Mouse (Mus musculus) G1E (cell line): ENCODE measurements around the gene Kcnma1. TPM values are rescaled to one million over a fixed set of nuclear protein-coding genes. Genes with fewer than 3 reads are reported as not detected.

Experiments
- ATAC-seq: 2 replicates; pipeline ENCODE4 v1.8.0; 2016; ENCODE audit warnings: mild to moderate bottlenecking; ENCODE audit not compliant: insufficient number of reproducible peaks, poor library complexity, low FRiP score, severe bottlenecking; ENCODE audit errors: extremely low read depth
- DNase-seq: peaks from one replicate; pipeline ENCODE4 v3.0.0; 2012; ENCODE audit warnings: low spot score
- H3K27me3 ChIP-seq: 2 replicates; pipeline ENCODE4 v1.6.1; 2012; ENCODE audit warnings: mild to moderate bottlenecking, low read length, inconsistent platforms; ENCODE audit not compliant: insufficient read depth
- H3K36me3 ChIP-seq: replicated peaks from 2 replicates; pipeline ENCODE3; 2012; ENCODE audit warnings: mild to moderate bottlenecking, inconsistent platforms
- H3K4me1 ChIP-seq: 2 replicates; pipeline ENCODE4 v1.6.1; 2012; ENCODE audit warnings: low read depth, low read length, inconsistent platforms, mixed read lengths; ENCODE audit not compliant: insufficient read depth
- H3K4me3 ChIP-seq: 2 replicates; pipeline ENCODE4 v1.5.1; 2012; ENCODE audit warnings: low read depth, mild to moderate bottlenecking, inconsistent platforms, low read length, moderate library complexity, mixed read lengths
- H3K9me3 ChIP-seq: replicated peaks from 2 replicates; pipeline ENCODE4 v1.6.1; 2012; ENCODE audit warnings: inconsistent platforms
- CTCF ChIP-seq: IDR thresholded peaks from 2 replicates; pipeline ENCODE4 v1.5.1; 2012; ENCODE audit warnings: low read depth, low read length, inconsistent platforms, mixed read lengths
- GATA1 ChIP-seq: IDR thresholded peaks from 2 replicates; pipeline ENCODE4 v1.6.1; 2012; ENCODE audit warnings: borderline replicate concordance, low read length, inconsistent platforms, mixed read lengths
- GATA2 ChIP-seq: IDR thresholded peaks from 2 replicates; pipeline ENCODE4 v1.6.1; 2012; ENCODE audit warnings: low read depth, low read length, inconsistent platforms, borderline replicate concordance
- POLR2AphosphoS5 ChIP-seq: IDR thresholded peaks from 2 replicates; pipeline ENCODE4 v1.6.1; 2012; ENCODE audit warnings: low read depth, low read length, inconsistent platforms; ENCODE audit not compliant: insufficient replicate concordance
- TAL1 ChIP-seq: conservative IDR thresholded peaks from 2 replicates; pipeline ENCODE4 v1.6.1; 2012; ENCODE audit warnings: low read depth, low read length, inconsistent platforms, mixed read lengths
- polyA plus RNA-seq: library from polyadenylated mRNA; stranded (reverse); fragments of >175 nt; gene quantifications from 2 replicates; pipeline ENCODE4 v1.2.3, GENCODE M21; 2012
- total RNA-seq, 2 experiments: library from RNA; stranded (forward) in 1 of 2; stranded (reverse) in 1 of 2; fragments of 200-1000 nt in 1 of 2; fragments of >200 nt in 1 of 2; fragmentation: Nextera tagmentation in 1 of 2; gene quantifications; 2 replicates each; pipeline ENCODE4 v1.2.3; 2014 to 2017

Gene Kcnma1
- total and polyA plus RNA-seq, 3 experiments: 0.27 TPM; not detected in 2

DNA sequence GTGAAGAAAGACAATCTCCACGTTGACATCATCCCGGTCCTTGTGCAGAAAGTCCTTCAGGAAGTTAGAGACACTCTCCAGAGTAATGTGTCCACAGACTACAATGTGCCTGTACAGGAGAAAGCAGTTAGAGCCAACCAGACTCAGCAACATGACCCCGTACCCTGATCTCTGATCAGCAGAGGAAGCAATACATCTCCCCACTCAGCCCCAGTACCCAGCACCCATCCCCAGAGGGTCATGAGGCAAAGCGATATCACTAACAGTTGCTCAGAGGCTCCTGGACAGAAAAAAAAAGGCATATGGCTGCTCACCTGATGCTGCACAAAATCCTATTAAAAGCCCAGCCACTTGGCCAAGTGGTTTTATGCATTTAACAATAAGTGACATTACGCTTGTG is 504.5 kb downstream of the Kcnma1 start:
- no peak for ATAC-seq
- no peak overlapping the region for H3K4me3 ChIP-seq
- TF ChIP-seq CTCF: no peak
- TF ChIP-seq GATA2: no peak
- TF ChIP-seq POLR2AphosphoS5: no peak
- no peak for TF ChIP-seq GATA1
- TF ChIP-seq TAL1: no peak

GRCm38 (mm10) chr14:23502236-23502790 is 512.0 kb downstream of the Kcnma1 start:
- no peaks in the 10 kb centered on the region for H3K27me3 ChIP-seq
- no peak overlapping the region for H3K4me3 ChIP-seq
- H3K4me1 ChIP-seq: no peaks in the 10 kb centered on the region
- DNase-seq (no peak), ATAC-seq (no peak)
- TF ChIP-seq CTCF (no peak), POLR2AphosphoS5 (no peak)
- no peaks in the 10 kb centered on the region for H3K36me3 ChIP-seq
- H3K9me3 ChIP-seq: peaks cover 6% of the 10 kb centered on the region

More for the DNA sequence above, 504.5 kb downstream of the Kcnma1 start:
- Histone ChIP-seq H3K4me1 (no peaks in the 10 kb centered on the region), H3K27me3 (no peaks in the 10 kb centered on the region), H3K9me3 (peaks cover 11% of the 10 kb centered on the region; the same call in 1 of the 2 replicates), H3K36me3 (no peaks in the 10 kb centered on the region)
- DNase-seq: no peak

DNA sequence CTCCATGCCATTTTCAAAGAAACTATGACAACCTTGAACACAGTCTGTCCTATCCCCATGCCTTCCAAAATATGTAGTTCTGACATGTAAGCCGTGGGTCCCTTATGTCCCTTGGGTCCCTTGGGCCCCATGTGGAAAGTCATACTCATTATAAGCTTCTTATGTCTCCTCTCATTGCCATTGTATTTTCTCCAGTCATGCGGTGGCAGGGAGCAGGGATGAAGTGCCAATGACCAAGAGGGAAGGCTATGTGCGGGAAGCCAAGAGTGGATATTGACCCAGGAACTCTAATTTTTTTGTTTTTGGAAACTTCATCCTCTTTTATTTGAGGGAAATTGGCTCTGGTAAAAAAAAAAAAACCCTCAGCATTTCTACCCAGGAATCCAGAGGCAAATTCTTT is 517.5 kb downstream of the Kcnma1 start:
- Histone ChIP-seq H3K4me3 (no peak overlapping the region), H3K9me3 (peaks cover 15% of the 10 kb centered on the region), H3K4me1 (no peaks in the 10 kb centered on the region), H3K27me3 (no peaks in the 10 kb centered on the region), H3K36me3 (no peaks in the 10 kb centered on the region)
- no peak for ATAC-seq
- no peak for DNase-seq
- TF ChIP-seq CTCF: no peak
- TF ChIP-seq POLR2AphosphoS5: no peak
- TF ChIP-seq TAL1: no peak
- no peak for TF ChIP-seq GATA2
- TF ChIP-seq GATA1: no peak

DNA sequence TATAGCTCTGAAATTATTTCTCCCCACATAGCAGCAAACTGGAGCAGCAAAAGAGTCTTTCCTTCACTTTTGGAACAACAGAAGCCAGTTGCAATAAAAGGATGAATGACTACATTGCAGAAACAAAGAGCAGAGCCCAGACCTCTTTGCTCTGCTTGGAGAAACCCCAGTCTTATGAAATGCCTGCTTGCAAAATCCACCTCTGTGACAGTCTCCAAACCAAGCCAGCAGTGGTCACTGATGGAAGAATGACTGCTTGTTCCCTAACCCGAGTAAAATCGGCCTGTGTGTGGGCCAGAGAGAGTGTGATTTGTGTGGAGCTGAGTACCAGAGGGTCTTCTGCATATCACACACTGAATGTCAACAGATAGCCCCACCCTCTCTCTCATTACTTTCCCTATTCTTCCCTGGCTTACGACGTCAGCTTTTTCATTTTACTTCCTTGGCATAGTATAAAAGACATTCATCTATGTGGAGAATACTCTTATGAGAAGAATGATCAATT is 518.0 kb downstream of the Kcnma1 start:
- ATAC-seq (no peak), DNase-seq (no peak)
- no peaks in the 10 kb centered on the region for H3K27me3 ChIP-seq
- H3K36me3 ChIP-seq: no peaks in the 10 kb centered on the region
- H3K4me3 ChIP-seq: no peak overlapping the region
- TF ChIP-seq TAL1: no peak
- no peak for TF ChIP-seq POLR2AphosphoS5
- no peak for TF ChIP-seq GATA1
- no peak for TF ChIP-seq CTCF
- TF ChIP-seq GATA2: no peak
- peaks cover 15% of the 10 kb centered on the region for H3K9me3 ChIP-seq
- H3K4me1 ChIP-seq: no peaks in the 10 kb centered on the region

DNA sequence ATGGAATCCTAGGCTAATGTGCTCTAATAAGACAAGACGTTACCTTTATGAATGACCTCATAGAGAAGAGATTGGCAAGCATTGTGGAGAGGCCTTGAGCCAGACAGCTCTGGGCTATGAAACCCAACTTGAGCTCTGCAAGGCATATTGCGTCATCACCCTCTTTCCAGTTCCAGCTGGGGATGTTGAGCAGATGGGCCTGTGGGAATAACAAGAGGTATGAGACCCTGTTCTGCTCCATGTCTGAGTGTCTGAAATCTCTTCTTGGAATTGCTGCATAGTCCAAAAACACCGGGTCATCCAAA is 519.8 kb downstream of the Kcnma1 start:
- ATAC-seq (no peak), DNase-seq (no peak)
- peaks cover 13% of the 10 kb centered on the region for H3K9me3 ChIP-seq

GRCm38 (mm10) chr14:23493750-23494495 is 520.4 kb downstream of the Kcnma1 start:
- H3K36me3 ChIP-seq: no peaks in the 10 kb centered on the region
- no peak for ATAC-seq
- no peak for TF ChIP-seq GATA2
- no peak for TF ChIP-seq TAL1
- TF ChIP-seq GATA1: no peak
- no peak for TF ChIP-seq POLR2AphosphoS5
- TF ChIP-seq CTCF: no peak

More for the DNA sequence above, 519.8 kb downstream of the Kcnma1 start:
- H3K36me3 ChIP-seq: no peaks in the 10 kb centered on the region
- no peak for TF ChIP-seq POLR2AphosphoS5
- TF ChIP-seq GATA1: no peak
- no peak for TF ChIP-seq TAL1
- no peak for TF ChIP-seq GATA2
- TF ChIP-seq CTCF: no peak
- H3K4me1 ChIP-seq: no peaks in the 10 kb centered on the region
- no peak overlapping the region for H3K4me3 ChIP-seq
- H3K27me3 ChIP-seq: no peaks in the 10 kb centered on the region

More at GRCm38 (mm10) chr14:23493750-23494495, 520.4 kb downstream of the Kcnma1 start:
- Histone ChIP-seq H3K4me3 (no peak overlapping the region), H3K4me1 (no peaks in the 10 kb centered on the region), H3K9me3 (peaks cover 13% of the 10 kb centered on the region), H3K27me3 (no peaks in the 10 kb centered on the region)
- DNase-seq: no peak
